Mouse (Mus musculus) left cerebral cortex, postnatal 4 days (tissue): ENCODE measurements around the gene AC161166.1. TPM values are rescaled to one million over a fixed set of nuclear protein-coding genes. Genes with fewer than 3 reads are reported as not detected.

Source experiments
- DNase-seq: peaks from one replicate; pipeline ENCODE4 v3.0.0-alpha.2; 2022
- intact Hi-C: fragments of 180-260 bp; cut with DNase I; formaldehyde crosslinking; loops from one replicate; pipeline ENCODE4 v1.15.1; 2025
- total RNA-seq, 2 experiments: library from RNA; stranded (reverse); gene quantifications; 2 replicates each; pipeline ENCODE4 v1.2.3; 2021

The AC161166.1 gene
- total RNA-seq: not detected

- intact Hi-C loops: no loop called here
- DNase-seq: no peak
Measured at GRCm38 (mm10) chr7:24512355-24512754, at the start of gene AC161166.1. Gene AC161166.1 (minus strand): TSS chr7:24512455.

- intact Hi-C loops: no loop called here
- DNase-seq: no peak
Measured at GRCm38 (mm10) chr7:24561450-24561849, 49.2 kb upstream of the AC161166.1 start.

GRCm38 (mm10) chr7:24555786-24556185 lies 43.5 kb upstream of the AC161166.1 start:
- intact Hi-C loops: no loop called here
- DNase-seq: no peak

GRCm38 (mm10) chr7:24551985-24552759 lies 39.9 kb upstream of the AC161166.1 start:
- intact Hi-C loops: no loop called here
- DNase-seq: no peak

GRCm38 (mm10) chr7:24547534-24548036 lies 35.3 kb upstream of the AC161166.1 start:
- intact Hi-C loops: no loop called here
- no peak for DNase-seq

GRCm38 (mm10) chr7:24546634-24547389 lies 34.6 kb upstream of the AC161166.1 start:
- DNase-seq: peak; percentile 100
- intact Hi-C loops: no loop called here

- intact Hi-C loops: no loop called here
- no peak for DNase-seq
Measured at GRCm38 (mm10) chr7:24546068-24546614, 33.9 kb upstream of the AC161166.1 start, which contains the start of the genes Pinlyp and Xrcc1. Gene Pinlyp (minus strand): TSS chr7:24546118. Gene Xrcc1 (plus strand): TSS chr7:24546289.

GRCm38 (mm10) chr7:24544506-24544905 lies 32.3 kb upstream of the AC161166.1 start:
- DNase-seq: no peak
- intact Hi-C loops: no loop called here

GRCm38 (mm10) chr7:24539686-24540085 lies 27.4 kb upstream of the AC161166.1 start:
- intact Hi-C loops: no loop called here
- no peak for DNase-seq

GRCm38 (mm10) chr7:24538701-24539100 lies 26.4 kb upstream of the AC161166.1 start:
- intact Hi-C loops: no loop called here
- no peak for DNase-seq

GRCm38 (mm10) chr7:24538154-24538553 lies 25.9 kb upstream of the AC161166.1 start:
- DNase-seq: no peak
- intact Hi-C loops: no loop called here

- DNase-seq: no peak
Measured at GRCm38 (mm10) chr7:24537591-24537990, 25.3 kb upstream of the AC161166.1 start.

GRCm38 (mm10) chr7:24537081-24537480 lies 24.8 kb upstream of the AC161166.1 start:
- DNase-seq: no peak
- intact Hi-C loops: no loop called here

More at GRCm38 (mm10) chr7:24537591-24537990, 25.3 kb upstream of the AC161166.1 start:
- intact Hi-C loops: no loop called here

GRCm38 (mm10) chr7:24534301-24534700 lies 22.0 kb upstream of the AC161166.1 start:
- DNase-seq: no peak
- intact Hi-C loops: no loop called here

- no peak for DNase-seq
- intact Hi-C loops: no loop called here
Measured at GRCm38 (mm10) chr7:24533806-24534205, 21.6 kb upstream of the AC161166.1 start.

GRCm38 (mm10) chr7:24533031-24533571 lies 20.8 kb upstream of the AC161166.1 start:
- intact Hi-C loops: no loop called here

GRCm38 (mm10) chr7:24531211-24531971 lies 19.1 kb upstream of the AC161166.1 start:
- intact Hi-C loops: no loop called here
- peak; percentile 82 for DNase-seq

More at GRCm38 (mm10) chr7:24533031-24533571, 20.8 kb upstream of the AC161166.1 start:
- DNase-seq: no peak

GRCm38 (mm10) chr7:24530062-24530931 lies 18.0 kb upstream of the AC161166.1 start, which contains the start of gene Irgq:
Gene Irgq (plus strand): TSS chr7:24530689.
- intact Hi-C loops: no loop called here
- DNase-seq: peak; percentile 99

GRCm38 (mm10) chr7:24529580-24529979 lies 17.3 kb upstream of the AC161166.1 start:
- DNase-seq: no peak
- intact Hi-C loops: no loop called here
